Mouse (Mus musculus): ENCODE results near the gene Rnpepl1.

GRCm38 (mm10) chr1:92935977-92936376, 25.4 kb downstream of the Rnpepl1 start:
- TF ChIP-seq CTCF (IDR thresholded peaks at IDR 0.05; ENCODE audit: borderline replicate concordance, insufficient read depth, low read length) (no peak), POLR2A (IDR thresholded peaks at IDR 0.05; ENCODE audit: low read depth, low read length) (no peak)
